Mouse (Mus musculus) spleen, postnatal 36 days (tissue): Measurements from ENCODE around the gene Mllt6.
A peak's percentile ranks its signal among the peaks of the same experiment; 100 is the strongest.

Experiments
- DNase-seq, 2 experiments: peaks; one replicate each; pipeline ENCODE4 v3.0.0; 2022; ENCODE audit warnings: low spot score in 2 of 2, mixed read lengths in 1 of 2

Gene Mllt6

DNA sequence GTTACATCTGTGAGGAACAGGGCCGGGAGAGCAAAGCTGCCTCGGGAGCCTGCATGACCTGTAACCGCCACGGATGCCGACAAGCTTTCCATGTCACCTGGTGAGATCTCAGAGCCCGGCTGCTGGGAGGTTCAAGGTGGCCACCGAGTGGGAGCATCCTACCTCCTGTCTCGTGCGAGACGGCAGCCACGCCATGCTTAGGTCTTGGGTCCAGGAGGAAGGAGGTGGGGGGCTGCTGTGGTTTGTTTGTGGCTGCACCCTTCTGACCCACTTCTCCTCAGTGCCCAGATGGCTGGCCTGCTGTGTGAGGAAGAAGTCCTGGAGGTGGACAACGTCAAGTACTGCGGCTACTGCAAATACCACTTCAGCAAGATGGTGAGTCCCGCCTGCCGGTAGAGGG is 3.6 kb downstream of the Mllt6 start:
- DNase-seq = no peak

GRCm38 (mm10) chr11:97668160-97668559 is 4.9 kb downstream of the Mllt6 start:
- DNase-seq = no peak

DNA sequence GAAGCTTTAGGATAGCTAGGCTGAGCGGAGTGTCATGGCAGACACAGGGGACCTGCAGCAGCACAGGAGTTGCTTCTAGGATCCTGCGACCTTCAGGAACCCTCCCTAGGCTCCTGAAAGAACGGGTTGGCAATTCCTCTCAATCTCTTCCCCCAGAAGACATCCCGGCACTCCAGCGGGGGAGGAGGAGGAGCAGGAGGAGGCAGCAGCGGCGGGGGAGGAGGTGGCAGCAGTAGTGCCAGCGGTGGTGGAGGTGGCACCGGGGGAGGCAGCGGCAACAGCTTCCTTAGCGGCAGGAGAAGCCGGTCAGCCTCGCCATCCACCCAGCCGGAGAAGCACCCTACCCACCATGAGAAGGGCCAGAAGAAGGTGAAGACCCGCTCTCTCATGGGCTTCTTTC is 6.1 kb downstream of the Mllt6 start:
- DNase-seq = no peak

- DNase-seq = no peak
Measured at GRCm38 (mm10) chr11:97669829-97670228, 6.6 kb downstream of the Mllt6 start.

- DNase-seq = no peak
Measured at GRCm38 (mm10) chr11:97670234-97671176, 7.3 kb downstream of the Mllt6 start.

GRCm38 (mm10) chr11:97671177-97671527 is 7.9 kb downstream of the Mllt6 start:
- no peak for DNase-seq

- no peak for DNase-seq
Measured at GRCm38 (mm10) chr11:97673148-97673547, 9.9 kb downstream of the Mllt6 start.

DNA sequence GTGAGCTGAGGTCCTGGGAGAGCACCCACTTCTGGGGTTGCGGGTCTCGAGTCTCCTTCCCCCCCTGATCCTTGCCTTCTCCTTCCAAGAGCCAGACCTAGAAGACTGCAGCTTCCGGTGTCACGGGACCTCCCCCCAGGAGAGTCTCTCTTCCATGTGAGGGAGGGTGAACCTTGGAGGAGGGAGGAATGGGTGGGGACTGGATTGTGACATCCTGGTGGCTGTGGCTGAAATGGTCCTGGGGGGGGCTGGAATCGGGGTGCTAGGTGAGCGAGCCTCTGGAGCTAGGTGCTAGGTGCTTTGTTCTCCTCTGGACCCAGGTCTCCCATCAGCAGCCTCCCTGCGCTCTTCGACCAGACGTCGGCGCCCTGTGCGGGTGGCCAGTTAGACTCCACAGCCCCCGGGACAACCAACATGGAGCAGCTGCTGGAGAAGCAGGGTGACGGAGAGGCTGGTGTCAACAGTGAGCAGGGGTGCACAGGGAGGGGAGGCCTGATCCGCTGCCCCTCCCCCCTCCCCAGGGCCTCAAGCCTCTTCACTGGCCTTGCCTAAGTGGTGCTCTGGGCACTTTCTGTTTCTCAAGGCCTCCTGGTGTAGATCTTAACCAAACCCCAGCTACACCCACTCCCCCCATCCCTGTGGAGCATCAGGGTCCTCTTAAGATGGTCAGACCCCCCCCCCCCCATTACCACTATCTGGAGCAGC is 13.0 kb downstream of the Mllt6 start:
- no peak for DNase-seq

GRCm38 (mm10) chr11:97677381-97677780 is 14.2 kb downstream of the Mllt6 start:
- no peak for DNase-seq

- DNase-seq = no peak
Measured at GRCm38 (mm10) chr11:97677842-97678241, 14.6 kb downstream of the Mllt6 start.

GRCm38 (mm10) chr11:97678301-97678700 is 15.1 kb downstream of the Mllt6 start:
- no peak for DNase-seq

DNA sequence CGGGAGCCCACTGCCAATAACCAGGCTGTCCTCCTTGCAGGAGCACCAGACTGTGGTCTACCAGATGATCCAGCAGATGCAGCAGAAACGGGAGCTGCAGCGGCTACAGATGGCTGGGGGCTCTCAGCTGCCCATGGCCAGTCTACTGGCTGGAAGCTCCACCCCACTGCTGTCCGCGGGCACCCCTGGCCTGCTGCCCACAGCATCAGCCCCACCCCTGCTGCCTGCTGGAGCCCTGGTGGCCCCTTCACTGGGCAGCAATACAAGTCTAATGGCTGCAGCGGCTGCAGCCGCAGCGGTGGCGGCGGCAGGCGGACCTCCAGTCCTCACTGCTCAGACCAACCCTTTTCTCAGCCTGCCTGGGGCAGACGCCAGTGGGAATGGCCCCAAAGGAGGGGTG is 17.2 kb downstream of the Mllt6 start:
- DNase-seq = no peak

DNA sequence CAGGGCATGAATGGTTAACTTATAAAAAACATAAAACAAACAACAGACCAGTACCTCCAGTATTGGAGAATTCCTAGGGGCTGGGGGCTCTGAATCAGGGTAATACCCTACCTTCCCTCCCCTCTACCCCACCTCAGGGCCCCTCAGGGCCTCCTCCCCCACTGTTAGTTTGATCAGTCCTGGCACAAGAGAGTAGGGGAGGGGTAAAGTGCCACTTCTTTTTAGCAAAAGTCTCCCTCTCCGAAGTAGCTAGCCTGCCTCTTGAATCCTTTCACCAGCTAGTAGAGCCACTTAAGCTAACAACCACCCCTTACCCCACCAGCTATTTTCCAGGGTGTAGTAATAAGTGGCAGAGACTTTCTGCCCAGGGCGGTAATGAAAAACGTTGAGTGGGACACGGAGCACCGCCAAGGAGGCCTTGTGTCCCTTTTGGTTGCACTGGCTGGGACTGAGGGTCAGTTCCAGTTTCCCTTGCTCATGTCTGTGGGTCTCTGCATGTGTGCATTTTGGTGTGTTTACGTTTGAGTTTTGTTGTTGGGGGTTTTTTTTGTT is 19.4 kb downstream of the Mllt6 start:
- no peak for DNase-seq

GRCm38 (mm10) chr11:97684063-97684680 is 21.0 kb downstream of the Mllt6 start:
- DNase-seq = peak; percentile 86 to 88

GRCm38 (mm10) chr11:97684766-97685165 is 21.6 kb downstream of the Mllt6 start:
- DNase-seq = no peak

DNA sequence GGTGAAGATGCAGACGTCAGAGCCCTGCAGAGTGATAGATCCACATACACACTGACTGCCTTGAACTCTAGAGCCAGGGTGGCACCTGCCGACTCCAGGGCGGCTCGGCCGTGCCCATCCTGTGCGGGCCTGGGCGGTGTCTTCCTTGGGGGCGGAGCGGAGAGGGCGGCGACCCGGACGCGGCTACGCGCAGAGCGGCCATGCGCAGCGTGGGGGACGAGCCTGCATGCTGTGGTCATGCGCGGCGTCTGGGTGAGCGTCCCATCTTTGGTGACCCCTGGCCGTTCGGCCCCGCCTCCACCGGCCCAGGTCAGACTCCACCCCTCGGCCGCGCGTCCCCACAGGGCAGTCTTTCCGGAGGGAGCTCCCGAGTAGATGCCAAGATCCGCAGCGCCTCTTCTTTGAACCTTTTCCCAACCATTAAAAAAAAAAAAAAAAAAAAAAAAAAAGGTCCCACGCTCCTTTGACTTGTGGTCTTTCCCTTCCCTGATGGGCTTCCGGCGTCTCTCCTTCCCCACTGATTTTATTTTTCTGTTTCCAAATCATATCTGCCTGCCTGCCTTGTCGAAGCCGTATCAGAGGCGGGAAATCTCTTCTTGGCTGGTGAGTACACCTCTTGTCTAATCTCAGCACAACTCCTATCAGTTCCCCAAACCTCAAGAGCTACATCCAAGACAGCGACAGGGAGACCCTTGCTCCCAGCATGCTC is 22.6 kb downstream of the Mllt6 start, which contains the start of gene Cisd3:
Cisd3 (plus strand) TSS at position 214 of the 709 bp plus-strand sequence.
- DNase-seq = peak; percentile 93 to 94

DNA sequence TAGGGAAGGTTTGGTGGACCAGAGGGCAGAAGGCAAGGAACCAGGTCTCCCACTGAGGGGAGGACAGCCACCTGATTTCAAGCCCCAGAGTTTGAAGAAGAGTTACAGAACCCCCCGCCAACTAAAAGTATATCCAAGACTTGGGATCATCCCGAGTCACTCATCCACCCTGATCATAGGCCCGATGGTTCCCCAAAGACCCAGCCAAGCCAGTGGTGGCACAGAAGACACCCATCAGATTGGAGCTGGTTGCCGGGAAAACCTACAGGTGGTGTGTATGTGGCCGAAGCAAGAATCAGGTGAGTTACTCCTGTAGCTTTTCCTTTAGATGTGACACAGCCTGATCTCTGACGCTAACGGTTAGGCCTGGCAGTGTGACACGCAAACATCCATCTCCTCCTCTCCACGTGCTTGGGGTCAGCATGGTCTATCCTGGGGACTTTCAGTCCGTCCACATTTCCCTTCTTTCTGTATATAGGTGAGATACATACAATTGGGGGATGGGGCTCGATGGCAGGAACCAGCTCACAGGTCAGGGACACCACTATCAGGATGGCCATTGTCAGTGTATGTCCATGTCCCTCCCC is 23.2 kb downstream of the Mllt6 start:
- no peak for DNase-seq

DNA sequence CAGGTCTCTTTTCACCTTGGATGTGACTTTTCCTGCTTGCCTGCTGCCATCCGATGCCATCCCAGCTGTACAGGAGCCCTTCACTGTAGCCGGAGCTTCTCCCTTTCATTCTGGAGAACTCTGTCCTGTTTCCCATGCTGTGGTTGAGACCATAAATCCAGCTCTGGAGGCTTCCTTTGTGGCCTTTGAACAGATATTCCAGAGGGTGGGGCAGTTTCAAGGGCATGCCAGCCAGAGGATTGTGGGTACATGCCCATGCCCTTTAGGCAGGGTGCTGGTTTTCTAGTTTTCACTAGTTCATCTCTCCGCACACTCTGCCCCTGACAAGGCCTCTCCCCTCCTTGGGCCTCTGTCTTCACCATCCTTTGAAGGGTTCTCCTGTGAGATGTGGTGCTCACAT is 23.8 kb downstream of the Mllt6 start:
- DNase-seq = no peak

DNA sequence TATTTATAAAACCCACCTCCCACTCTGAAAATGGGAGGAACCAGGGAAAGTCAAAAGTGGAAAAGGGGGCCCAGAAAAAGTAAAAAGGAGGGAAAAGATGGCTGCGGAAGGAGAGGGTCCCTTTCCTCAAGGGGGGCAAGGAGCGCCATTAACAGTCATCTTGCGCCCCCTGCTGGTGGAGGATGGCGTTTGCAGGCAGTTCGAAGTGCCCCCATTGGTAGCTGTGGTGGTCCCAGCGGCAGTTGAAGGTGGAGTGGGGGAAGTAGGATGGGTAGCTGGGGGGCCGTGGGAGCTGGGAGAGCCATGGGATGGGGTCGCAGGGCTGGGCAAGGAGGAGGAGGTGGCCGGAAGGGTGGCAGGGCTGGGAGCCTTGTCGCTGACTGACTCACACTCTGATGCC is 26.6 kb downstream of the Mllt6 start:
- DNase-seq = peak; percentile 44 to 50

DNA sequence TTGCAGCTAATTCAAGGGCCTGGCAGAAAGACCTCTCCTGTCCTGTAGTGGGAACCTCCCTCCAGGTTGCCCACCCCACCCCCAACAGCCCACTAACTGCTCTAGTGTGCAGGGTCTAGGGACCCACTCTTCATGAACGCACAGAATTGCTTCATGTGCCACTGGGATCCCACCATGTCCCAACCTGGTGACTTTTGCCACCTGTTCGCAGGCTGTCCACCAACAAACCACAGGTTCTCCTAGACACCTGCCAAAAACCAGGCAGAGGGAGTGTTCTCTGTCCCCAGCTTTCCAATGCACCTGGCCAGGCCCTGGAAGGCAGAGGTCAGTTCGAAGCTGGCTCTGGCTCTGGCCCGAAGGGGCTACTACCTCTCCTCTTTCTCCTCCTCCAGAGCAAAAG is 31.2 kb downstream of the Mllt6 start:
- DNase-seq = no peak
